Mouse (Mus musculus) gastrocnemius, postnatal 36 days (tissue): ENCODE data around the gene Usp35. TPM values are rescaled to one million over a fixed set of nuclear protein-coding genes. Genes with fewer than 3 reads are reported as not detected.

Experiments
- DNase-seq, 2 experiments: peaks; one replicate each; pipeline ENCODE4 v3.0.0; 2022
- intact Hi-C: fragments of 180-260 bp; cut with DNase I; formaldehyde crosslinking; loops from one replicate; pipeline ENCODE4 v1.15.1; 2025
- total RNA-seq, 2 experiments: library from RNA; stranded (reverse); gene quantifications; 2 replicates each; pipeline ENCODE4 v1.2.3; 2021

Usp35 gene
- total RNA-seq, 2 experiments from 2014 or later = 0.74 to 0.94 TPM

GRCm38 (mm10) chr7:97324342-97324741 is 7.5 kb downstream of the Usp35 start:
- DNase-seq = no peak
- intact Hi-C loops = no loop called here

GRCm38 (mm10) chr7:97317706-97318105 is 14.1 kb downstream of the Usp35 start:
- intact Hi-C loops = no loop called here

GRCm38 (mm10) chr7:97315656-97316055 is 16.2 kb downstream of the Usp35 start:
- intact Hi-C loops = no loop called here
- DNase-seq = no peak

More at GRCm38 (mm10) chr7:97317706-97318105, 14.1 kb downstream of the Usp35 start:
- DNase-seq = no peak

- intact Hi-C loops = no loop called here
- peak in 1 of 2 experiments; percentile 14 for DNase-seq
These were observed 17.2 kb downstream of the Usp35 start for GRCm38 (mm10) chr7:97314646-97315045.

GRCm38 (mm10) chr7:97313364-97313995 is 18.3 kb downstream of the Usp35 start:
- peak in 1 of 2 experiments; percentile 10 for DNase-seq
- intact Hi-C loops = no loop called here

- intact Hi-C loops = no loop called here
These were observed 19.0 kb downstream of the Usp35 start for GRCm38 (mm10) chr7:97312856-97313255.

GRCm38 (mm10) chr7:97312196-97312595 is 19.6 kb downstream of the Usp35 start:
- peak in 1 of 2 experiments; percentile 12 for DNase-seq
- intact Hi-C loops = no loop called here

More at GRCm38 (mm10) chr7:97312856-97313255, 19.0 kb downstream of the Usp35 start:
- peak in 1 of 2 experiments; percentile 7 for DNase-seq

GRCm38 (mm10) chr7:97311620-97312019 is 20.2 kb downstream of the Usp35 start:
- intact Hi-C loops = no loop called here
- no peak for DNase-seq

- DNase-seq = no peak
- intact Hi-C loops = no loop called here
These were observed 21.5 kb downstream of the Usp35 start for GRCm38 (mm10) chr7:97310341-97310635.

- peak in 1 of 2 experiments; percentile 10 for DNase-seq
- intact Hi-C loops = no loop called here
These were observed 22.1 kb downstream of the Usp35 start for GRCm38 (mm10) chr7:97309461-97310340.

GRCm38 (mm10) chr7:97307546-97307945 is 24.3 kb downstream of the Usp35 start:
- intact Hi-C loops = no loop called here
- DNase-seq = no peak

GRCm38 (mm10) chr7:97306813-97307212 is 25.0 kb downstream of the Usp35 start:
- DNase-seq = no peak
- intact Hi-C loops = no loop called here

GRCm38 (mm10) chr7:97305206-97305605 is 26.6 kb downstream of the Usp35 start:
- intact Hi-C loops = no loop called here
- no peak for DNase-seq

- DNase-seq = no peak
- intact Hi-C loops = no loop called here
These were observed 27.3 kb downstream of the Usp35 start for GRCm38 (mm10) chr7:97304471-97304870.

- intact Hi-C loops = no loop called here
- no peak for DNase-seq
These were observed 28.2 kb downstream of the Usp35 start for GRCm38 (mm10) chr7:97303614-97304013.

GRCm38 (mm10) chr7:97302876-97303275 is 28.9 kb downstream of the Usp35 start:
- no peak for DNase-seq
- intact Hi-C loops = no loop called here

GRCm38 (mm10) chr7:97302261-97302660 is 29.6 kb downstream of the Usp35 start:
- intact Hi-C loops = no loop called here
- DNase-seq = no peak

GRCm38 (mm10) chr7:97301321-97301720 is 30.5 kb downstream of the Usp35 start:
- intact Hi-C loops = no loop called here
- no peak for DNase-seq

- intact Hi-C loops = no loop called here
These were observed 30.9 kb downstream of the Usp35 start for GRCm38 (mm10) chr7:97300914-97301313.

GRCm38 (mm10) chr7:97298943-97299342 is 32.9 kb downstream of the Usp35 start:
- intact Hi-C loops = no loop called here

More at GRCm38 (mm10) chr7:97300914-97301313, 30.9 kb downstream of the Usp35 start:
- no peak for DNase-seq

GRCm38 (mm10) chr7:97298279-97298678 is 33.5 kb downstream of the Usp35 start:
- DNase-seq = no peak
- intact Hi-C loops = no loop called here

More at GRCm38 (mm10) chr7:97298943-97299342, 32.9 kb downstream of the Usp35 start:
- no peak for DNase-seq

GRCm38 (mm10) chr7:97297466-97297865 is 34.4 kb downstream of the Usp35 start:
- peak in 1 of 2 experiments; percentile 30 for DNase-seq
- intact Hi-C loops = loop anchor here (2.0 kb wide), 2 partner anchors 219 to 327 kb away; no protein-coding TSS in a partner anchor
